Mouse (Mus musculus) C2C12 (cell line): ENCODE results near the gene Clec1a.

ENCODE experiments used
- CTCF ChIP-seq: IDR thresholded peaks from one replicate; pipeline ENCODE4 v1.5.1; 2011; ENCODE audit not compliant: control insufficient read depth, insufficient read depth, insufficient read length
- FOSL1 ChIP-seq: IDR thresholded peaks from one replicate; pipeline ENCODE4 v1.8.0; 2011; ENCODE audit warnings: mild to moderate bottlenecking, low read length; ENCODE audit not compliant: poor library complexity, insufficient read depth, severe bottlenecking
- MAX ChIP-seq: IDR thresholded peaks from one replicate; pipeline ENCODE4 v1.6.1; 2011; ENCODE audit warnings: mild to moderate bottlenecking, control low read depth
- USF1 ChIP-seq: IDR thresholded peaks from one replicate; pipeline ENCODE4 v1.6.1; 2011; ENCODE audit warnings: low read depth, mild to moderate bottlenecking, control low read depth, moderate library complexity

DNA sequence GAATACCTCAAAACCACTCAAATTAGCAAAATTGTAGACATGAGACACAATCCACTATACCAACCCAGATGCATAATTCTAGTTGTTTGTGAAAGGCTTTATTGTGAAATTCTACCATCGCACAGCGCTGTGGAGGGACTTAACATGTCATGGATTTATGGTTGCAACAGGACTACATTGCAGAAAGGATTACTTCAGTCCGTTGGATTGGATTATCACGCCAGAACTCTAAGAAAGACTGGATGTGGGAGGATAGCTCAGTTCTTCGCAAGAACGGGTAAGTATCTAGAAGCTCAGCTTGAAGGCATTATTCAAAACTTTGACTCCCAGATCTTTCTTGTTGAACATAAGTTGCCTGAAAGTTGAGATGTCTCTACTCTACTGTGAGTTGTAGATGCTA is 48.4 kb downstream of the Clec1a start:
- TF ChIP-seq FOSL1, result no peak
- no peak for TF ChIP-seq CTCF
- no peak for TF ChIP-seq MAX
- TF ChIP-seq USF1, result no peak
